Mouse (Mus musculus): ENCODE data around the gene Parp3.
A peak's percentile ranks its signal among the peaks of the same experiment; 100 is the strongest.
"Not testable (repeated sequence)": the region's sequence is repeated elsewhere in the genome, so short reads cannot be mapped to it uniquely, and the experiment has no call there.

The Parp3 gene

DNA sequence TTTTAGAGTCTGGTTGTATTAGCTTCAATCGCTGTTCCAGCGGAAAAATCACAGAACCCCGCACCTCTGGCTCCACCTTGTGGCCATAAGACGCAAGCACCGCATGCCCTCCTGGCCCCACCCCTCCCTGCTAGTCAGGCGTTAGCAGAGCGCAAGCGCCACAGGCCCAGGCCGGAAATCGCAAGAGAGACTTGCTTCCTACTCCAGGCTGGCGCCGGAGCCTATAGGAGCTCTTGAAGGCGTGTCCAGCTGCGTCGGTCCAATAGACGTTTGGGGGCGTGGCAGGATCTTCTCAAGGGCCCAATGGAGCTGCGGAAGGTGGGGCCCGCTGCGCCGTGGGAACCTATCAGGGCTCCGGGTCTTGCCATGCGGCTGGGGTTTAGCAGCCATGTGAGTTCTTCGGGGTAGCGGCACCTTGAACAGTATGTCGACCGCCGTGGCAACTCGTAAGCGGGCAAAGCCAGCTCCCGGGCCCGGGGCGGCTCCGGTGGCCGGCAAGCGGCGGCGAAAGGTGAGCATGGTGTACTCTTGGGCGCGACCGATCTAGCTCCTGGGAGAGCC lies at the start of gene Parp3:
Gene Parp3 (minus strand): TSS at position 26 of the 561 bp plus-strand sequence.
- DNase-seq (ENCODE audit: low read depth, low spot score) = peak; percentile 99

GRCm38 (mm10) chr9:106519909-106520308 lies 43.2 kb upstream of the Parp3 start:
- DNase-seq (ENCODE audit: low read depth, low spot score) = no peak

DNA sequence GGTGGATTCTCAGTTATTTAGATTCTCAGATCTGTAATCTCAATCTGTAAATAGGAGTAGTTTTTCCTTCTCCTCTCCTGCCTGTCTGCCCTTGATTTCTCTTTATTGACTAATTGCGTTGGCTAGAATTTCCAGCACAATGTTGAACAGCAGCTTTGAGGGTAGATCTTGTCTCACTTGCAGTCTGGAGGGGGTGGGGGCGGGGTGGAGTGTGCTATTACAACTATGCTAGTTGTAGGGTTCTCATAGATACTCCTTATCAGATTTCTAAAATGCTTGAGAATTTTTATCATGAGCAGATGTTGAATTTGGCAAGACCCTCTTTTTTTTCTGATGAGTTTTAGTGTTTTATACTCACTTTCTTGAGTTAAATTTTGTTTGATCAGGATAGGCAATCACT lies 42.7 kb upstream of the Parp3 start:
- no peak for DNase-seq (ENCODE audit: low read depth, low spot score)

DNA sequence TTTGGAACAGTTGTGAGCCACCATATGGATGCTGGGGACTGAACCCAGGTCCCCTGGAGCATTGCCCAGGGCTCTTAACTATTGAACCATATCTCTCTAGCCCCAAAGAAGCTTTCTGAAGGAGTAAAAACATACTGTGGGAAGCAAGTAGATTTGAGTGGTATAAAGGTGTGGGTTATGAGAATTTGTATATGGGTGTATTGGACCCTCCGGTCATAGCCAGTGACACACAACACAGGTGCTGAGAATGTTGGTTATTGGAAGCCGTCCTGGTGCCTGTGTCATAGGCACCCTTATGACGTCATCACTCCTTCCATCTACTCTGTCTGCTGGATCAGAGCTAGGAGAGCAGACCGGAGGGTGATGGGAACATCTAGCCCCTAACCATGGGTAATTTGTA lies 37.5 kb upstream of the Parp3 start, which contains the start of gene Iqcf5:
Gene Iqcf5 (plus strand): TSS at position 301 of the 400 bp plus-strand sequence.
- DNase-seq (ENCODE audit: low read depth, low spot score) = no peak

DNA sequence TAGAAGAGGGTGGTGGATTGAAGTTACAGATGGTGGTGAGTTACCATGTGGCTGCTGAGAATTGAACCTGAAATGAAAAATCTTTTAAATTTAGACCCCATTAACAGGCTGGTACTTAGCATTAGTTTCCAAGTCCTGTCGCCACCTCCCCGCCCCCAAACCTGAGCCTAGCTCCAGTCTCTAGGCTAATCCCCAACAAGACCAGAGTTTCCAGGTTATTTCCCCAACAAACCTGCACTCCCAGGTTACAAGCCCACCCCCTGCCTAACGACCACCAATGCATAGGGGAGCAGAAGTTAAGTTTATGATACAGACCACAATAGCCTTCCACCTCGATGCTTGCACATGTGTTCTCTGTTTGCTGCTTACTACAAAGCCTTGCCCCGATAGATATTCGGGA lies 36.8 kb upstream of the Parp3 start:
- DNase-seq (ENCODE audit: low read depth, low spot score) = no peak

GRCm38 (mm10) chr9:106512729-106513450 lies 36.1 kb upstream of the Parp3 start:
- DNase-seq (ENCODE audit: low read depth, low spot score) = no peak

DNA sequence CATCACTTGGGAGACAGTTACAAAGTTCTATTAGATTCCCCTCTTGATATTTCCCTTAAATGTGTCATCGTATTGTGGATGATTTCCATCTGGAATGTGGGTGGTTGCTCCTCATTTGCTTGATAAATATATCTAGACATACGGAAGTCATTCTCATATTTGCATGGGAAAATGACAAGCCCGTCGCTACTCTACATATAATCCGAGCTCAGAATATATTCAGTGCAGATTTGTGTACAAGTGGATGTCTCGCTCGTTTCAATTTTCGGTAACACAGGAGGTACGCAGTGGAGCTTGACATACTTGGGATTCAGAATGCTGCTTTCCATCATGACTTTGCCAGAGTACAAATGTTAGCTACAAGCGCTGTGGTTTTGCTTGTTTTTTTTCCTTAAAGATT lies 32.6 kb upstream of the Parp3 start:
- DNase-seq (ENCODE audit: low read depth, low spot score) = no peak

DNA sequence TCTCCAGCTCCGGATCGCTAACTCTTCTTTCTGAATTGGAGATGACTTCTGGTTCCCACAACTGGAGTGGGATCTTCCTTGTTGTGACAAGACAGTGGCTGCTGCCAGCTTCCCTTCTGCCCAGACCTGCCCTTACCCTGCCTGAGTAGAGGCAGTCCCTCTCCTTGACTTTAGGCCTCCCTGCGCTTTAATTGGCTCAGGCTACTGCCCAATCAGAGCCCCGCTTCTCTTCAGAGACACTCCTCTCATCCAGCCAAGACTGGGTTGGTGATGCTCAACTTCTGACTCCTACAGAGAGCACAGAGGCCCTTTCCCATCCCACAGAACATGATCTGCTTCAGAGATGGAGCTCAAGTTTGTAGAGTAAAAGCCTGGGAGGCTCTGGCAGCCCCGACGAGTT lies 27.5 kb upstream of the Parp3 start:
- DNase-seq (ENCODE audit: low read depth, low spot score) = no peak

DNA sequence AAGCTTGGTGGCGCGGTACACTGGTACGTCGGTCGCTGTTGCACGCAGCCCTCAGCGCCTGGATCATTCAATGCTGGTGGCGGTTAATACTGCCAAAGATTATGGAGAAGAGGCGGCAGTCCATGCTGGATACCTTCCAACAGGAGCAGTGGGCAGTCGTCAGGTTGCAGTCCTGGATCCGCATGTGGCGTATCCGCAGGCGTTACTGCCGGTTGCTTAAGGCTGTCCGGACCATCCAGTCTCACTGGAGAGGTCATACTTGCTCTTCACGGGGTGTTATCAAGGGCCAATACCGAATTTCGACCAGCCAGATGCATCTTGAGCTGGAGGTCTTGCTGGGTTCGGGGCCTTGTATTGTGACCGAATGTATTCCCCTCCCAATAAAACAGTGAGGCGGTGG lies 25.1 kb upstream of the Parp3 start:
- DNase-seq (ENCODE audit: low read depth, low spot score) = no peak

GRCm38 (mm10) chr9:106499667-106500066 lies 22.9 kb upstream of the Parp3 start, which contains the start of gene Iqcf1:
TSS of gene Iqcf1 (plus strand) at chr9:106499967.
- DNase-seq (ENCODE audit: low read depth, low spot score) = no peak

DNA sequence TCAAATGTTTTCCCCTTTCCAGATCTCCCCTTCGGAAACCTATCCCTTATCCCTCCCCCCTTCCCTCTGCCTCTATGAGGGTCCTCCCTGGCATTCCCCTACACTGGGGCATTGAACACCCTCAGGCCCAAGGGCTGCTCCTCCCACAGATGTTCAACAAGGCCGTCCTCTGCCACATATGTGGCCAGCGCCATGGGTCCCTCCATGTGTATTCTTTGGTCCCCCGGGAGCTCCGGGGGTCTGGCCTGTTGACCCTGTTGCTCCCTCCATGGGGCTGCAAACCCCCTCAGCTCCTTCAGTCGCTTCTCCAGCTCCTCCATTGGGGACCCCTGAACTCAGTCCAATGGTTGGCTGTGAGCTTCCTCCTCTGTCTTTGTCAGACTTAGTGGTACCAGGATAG lies 10.9 kb upstream of the Parp3 start:
- not testable (repeated sequence) for DNase-seq (ENCODE audit: low read depth, low spot score)

- no peak for DNase-seq (ENCODE audit: low read depth, low spot score)
These were observed 8.3 kb upstream of the Parp3 start for GRCm38 (mm10) chr9:106485076-106485475.

DNA sequence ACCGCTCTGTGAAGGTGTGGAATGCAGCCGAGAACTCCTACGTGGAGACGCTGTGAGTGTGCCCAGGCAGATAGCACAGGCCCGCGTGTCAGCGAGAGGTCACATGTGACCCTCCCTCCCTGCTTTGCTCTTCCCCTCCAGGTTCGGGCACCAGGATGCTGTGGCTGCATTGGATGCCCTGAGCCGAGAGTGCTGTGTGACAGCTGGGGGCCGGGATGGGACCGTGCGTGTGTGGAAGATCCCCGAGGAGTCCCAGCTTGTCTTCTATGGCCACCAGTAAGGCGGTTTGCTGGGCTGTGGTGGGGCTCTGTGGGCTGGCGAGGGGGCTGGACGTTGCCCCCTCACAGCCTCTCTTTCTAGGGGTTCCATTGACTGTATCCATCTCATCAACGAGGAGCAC lies 6.9 kb upstream of the Parp3 start:
- no peak for DNase-seq (ENCODE audit: low read depth, low spot score)

DNA sequence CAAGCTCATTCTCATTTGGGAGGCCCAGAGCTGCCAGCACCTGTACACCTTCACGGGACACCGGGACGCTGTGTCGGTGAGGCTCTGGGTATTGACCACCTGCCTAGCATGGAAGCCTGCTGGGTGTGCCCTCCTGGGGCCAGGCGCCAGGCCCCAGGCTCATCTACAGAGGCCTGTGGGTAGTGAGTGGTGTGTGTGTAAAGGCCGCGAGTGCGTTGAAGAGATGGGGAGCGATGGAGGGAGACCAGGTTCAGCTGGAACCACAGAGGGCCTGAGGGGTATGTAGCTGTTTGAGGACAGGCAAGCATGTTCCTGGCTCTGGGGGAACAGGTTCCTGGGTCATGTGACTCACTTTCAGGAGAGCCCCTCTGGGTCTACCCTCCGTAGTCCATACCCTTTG lies 6.4 kb upstream of the Parp3 start:
- no peak for DNase-seq (ENCODE audit: low read depth, low spot score)

- no peak for DNase-seq (ENCODE audit: low read depth, low spot score)
These were observed 5.9 kb upstream of the Parp3 start for GRCm38 (mm10) chr9:106482578-106483115.

DNA sequence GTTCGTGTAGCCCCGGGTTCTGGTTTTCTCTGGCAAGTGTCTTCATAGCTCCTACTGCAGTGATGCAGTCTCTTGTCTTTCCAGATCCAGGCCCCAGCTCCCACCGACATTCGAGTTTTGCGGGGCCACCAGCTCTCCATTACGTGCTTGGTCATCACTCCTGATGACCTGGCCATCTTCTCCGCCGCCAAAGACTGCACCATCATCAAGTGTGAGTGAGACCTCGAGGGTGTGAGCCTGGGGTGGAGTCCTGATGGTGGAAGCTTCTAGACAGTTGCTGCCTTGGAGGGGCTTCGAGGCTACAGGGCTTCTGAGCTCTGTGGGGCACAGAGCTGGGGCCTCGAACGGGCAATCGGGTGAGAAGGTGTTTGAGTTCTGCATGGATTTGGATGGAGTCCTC lies 4.9 kb upstream of the Parp3 start:
- DNase-seq (ENCODE audit: low read depth, low spot score) = no peak

DNA sequence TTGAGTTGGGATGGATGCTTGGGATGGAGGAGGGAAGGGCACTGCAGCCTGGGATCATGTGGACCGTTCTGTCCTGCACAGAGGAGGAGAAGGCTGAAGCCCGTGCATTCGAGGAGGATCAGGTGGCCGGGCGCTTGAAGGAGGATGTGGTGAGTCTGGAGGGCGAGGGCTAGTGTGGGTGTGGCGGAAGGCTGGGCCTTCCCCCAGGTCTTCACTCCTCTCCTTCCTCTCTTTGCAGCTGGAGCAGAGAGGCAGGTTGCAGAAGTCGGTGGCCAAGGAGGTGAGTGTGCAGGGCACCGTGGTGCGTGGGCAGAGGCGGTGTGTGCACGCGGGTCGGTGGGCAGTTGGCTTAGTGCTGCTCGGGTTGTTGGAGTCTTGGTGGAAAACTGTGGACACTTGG lies 4.3 kb upstream of the Parp3 start:
- DNase-seq (ENCODE audit: low read depth, low spot score) = no peak

- no peak for DNase-seq (ENCODE audit: low read depth, low spot score)
These were observed 3.8 kb upstream of the Parp3 start for GRCm38 (mm10) chr9:106480541-106480940.

- DNase-seq (ENCODE audit: low read depth, low spot score) = no peak
These were observed 1.4 kb upstream of the Parp3 start for GRCm38 (mm10) chr9:106478101-106478500.

DNA sequence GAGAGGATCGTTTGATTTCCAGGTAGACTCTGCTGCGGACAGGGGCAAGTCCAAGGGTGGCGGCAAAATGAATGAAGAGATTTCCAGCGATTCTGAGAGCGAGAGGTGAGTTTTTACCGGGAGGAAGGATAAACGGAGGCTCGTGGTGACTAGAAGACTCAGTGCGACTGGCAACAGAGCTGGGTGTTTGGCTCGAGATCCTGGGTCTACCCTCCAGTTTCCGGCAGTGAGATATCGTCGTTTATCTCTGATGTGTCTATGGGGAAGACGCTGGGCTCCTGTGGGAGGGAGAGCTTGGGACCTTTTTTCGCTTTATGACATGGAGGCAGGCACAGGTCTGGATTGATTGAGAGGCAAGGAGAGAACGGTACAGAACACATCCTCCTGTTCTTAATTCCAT lies 900 bp upstream of the Parp3 start:
- no peak for DNase-seq (ENCODE audit: low read depth, low spot score)

DNA sequence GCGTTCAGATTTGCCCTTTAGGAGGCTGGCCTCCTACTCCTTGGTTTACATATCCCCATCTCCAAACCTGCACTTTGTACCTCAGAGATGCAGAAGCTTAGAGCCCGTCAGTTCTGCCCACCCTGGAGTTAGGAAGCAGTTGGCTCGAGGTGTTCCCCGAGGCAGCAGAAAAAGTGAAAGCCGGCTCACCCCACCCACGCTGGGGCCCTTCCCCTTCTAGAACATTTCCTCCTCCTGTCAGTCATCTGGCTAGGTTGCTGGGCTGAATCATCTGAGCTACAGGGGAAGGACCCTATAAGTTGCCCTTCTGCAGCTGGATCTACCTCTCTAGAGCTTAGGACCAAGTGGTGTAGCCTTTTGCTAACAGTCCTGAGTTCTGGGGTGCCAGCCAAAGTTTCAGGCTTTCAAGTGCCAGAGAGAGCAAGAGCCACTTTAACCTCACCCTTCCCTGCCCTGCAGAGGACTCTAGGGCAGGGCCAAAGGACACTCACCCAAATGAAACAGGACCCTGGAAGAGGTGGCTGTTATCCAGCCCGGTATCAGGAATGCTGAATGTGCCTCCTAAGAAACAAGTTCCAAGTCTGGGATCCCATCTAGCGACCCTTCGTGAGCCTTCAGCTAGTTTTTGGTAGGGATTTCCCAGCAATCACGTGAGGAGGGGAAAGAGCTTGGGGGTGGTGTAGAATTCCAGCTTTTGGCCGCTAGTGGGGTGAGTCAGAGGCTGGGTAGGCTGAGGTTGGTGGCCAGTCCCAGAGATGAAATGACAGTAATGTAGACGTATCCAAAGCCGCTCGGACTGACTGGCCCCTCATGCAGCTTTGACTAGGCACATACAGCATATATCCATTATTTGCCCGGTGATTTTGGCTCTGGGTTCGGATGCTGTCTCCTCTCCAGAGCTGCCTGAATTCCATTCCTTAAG lies 486 bp downstream of the Parp3 start:
- no peak for DNase-seq (ENCODE audit: low read depth, low spot score)

DNA sequence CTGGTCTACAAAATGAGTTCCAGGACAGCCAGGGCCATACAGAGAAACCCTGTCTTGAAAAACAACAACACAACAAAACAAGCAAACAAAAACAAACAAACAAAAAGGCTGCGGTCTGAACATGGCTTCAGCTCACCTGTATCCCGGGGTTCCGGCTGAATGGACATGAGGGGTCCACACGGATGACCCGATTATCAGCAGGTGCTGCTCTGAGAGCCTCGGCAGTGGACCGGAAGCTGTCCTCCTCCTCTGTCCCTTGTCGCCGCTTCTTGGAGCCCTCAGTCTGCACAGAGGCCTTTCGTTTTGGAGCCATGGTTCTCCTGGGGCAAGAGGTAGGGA lies 1.1 kb downstream of the Parp3 start, which contains the start of gene Rrp9:
Gene Rrp9 (plus strand): TSS at position 301 of the 339 bp plus-strand sequence.
- no peak for DNase-seq (ENCODE audit: low read depth, low spot score)

Measured in retina, adult 2 months (tissue).